Mouse (Mus musculus) macrophage (primary cell): ENCODE measurements around the gene Ccnt1. TPM values are rescaled to one million over a fixed set of nuclear protein-coding genes. Genes with fewer than 3 reads are reported as not detected.
"Not testable (repeated sequence)": the region's sequence is repeated elsewhere in the genome, so short reads cannot be mapped to it uniquely, and the experiment has no call there.

Experiments
- H3K27ac ChIP-seq: fragments of 350-480 bp; formaldehyde crosslinking; 2 replicates; pipeline ENCODE4 v1.9.0; 2021
- H3K36me3 ChIP-seq: fragments of 350-480 bp; formaldehyde crosslinking; 2 replicates; pipeline ENCODE4 v1.9.0; 2021; ENCODE audit errors: inconsistent target
- H3K4me3 ChIP-seq: fragments of 350-480 bp; formaldehyde crosslinking; 2 replicates; pipeline ENCODE4 v1.9.0; 2021; ENCODE audit errors: inconsistent target
- H3K79me2 ChIP-seq: fragments of 350-480 bp; formaldehyde crosslinking; 2 replicates; pipeline ENCODE4 v1.9.0; 2021; ENCODE audit errors: inconsistent target
- WGBS: methylation state at CpG from one replicate; pipeline ENCODE4 v1.1.7; 2026; ENCODE audit warnings: inconsistent platforms; ENCODE audit not compliant: missing documents; 5-methylcytosine and 5-hydroxymethylcytosine counted together
- polyA plus RNA-seq: library from polyadenylated mRNA; stranded (reverse); fragments of 250-400 nt; gene quantifications from 3 replicates; pipeline ENCODE4 v1.2.4, GENCODE M21; 2018; ENCODE audit warnings: inconsistent platforms

Ccnt1 gene
- polyA plus RNA-seq, 1 experiment from 2014 or later = 15.6 TPM

DNA sequence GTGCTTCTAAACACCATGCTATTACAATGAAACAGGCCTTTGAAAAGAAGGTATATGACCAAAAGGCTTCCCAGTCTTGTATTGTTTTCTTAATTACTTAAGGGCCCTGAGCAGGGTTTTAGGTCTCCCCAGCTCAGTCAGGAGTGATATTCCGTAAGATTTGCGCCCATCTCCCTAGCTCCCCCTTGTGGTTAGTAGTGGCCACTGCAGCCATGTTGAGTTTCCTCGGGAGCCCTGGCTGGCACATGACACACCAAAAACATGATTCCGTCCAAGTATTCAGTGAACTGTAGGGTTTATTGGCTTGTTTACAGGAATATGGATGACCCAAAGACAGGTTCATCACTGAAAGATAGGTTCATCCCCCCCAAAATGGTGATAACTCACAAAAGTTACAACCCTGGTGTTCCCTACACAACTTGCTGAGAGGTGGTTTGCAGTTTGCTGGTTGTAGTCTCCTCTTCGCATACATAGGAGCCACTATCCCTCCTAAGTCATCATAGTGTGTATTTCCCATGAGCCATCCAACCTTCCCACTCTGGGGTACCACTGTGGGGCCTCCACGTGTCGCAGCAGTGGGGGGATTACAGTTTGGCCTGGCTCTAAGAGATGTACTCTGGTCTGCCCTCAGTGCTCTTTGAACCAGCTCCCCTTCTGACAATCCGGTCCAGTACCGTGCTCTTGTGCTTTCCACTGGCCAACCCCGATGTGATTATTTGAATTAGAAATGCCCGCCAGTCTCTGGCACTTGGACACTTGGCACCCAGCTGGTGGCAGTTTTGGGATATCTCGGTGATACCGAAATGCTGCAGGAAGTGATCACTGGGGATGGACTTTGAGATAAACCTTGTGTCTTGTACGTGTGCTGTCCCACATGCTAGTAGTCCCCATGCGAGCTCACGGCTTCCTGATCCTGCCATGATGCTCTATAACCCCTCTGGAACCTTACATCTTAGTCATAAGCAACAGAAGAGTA, 53.1 kb downstream of the Ccnt1 start:
- H3K79me2 ChIP-seq = peaks cover 6% of the 10 kb centered on the region; the same call in 1 of the 2 replicates
- 73% methylated on average over 16 of the region's 16 CpGs for WGBS

GRCm38 (mm10) chr15:98514845-98515244, 55.9 kb downstream of the Ccnt1 start:
- H3K36me3 ChIP-seq, H3K79me2 ChIP-seq, H3K27ac ChIP-seq, H3K4me3 ChIP-seq: not testable (repeated sequence)
- 100% methylated on average over 2 of the region's 2 CpGs for WGBS

More for the DNA sequence above, 53.1 kb downstream of the Ccnt1 start:
- H3K36me3 ChIP-seq = peaks cover 28% of the 10 kb centered on the region
- no peak overlapping the region for H3K27ac ChIP-seq
- H3K4me3 ChIP-seq = no peak overlapping the region

DNA sequence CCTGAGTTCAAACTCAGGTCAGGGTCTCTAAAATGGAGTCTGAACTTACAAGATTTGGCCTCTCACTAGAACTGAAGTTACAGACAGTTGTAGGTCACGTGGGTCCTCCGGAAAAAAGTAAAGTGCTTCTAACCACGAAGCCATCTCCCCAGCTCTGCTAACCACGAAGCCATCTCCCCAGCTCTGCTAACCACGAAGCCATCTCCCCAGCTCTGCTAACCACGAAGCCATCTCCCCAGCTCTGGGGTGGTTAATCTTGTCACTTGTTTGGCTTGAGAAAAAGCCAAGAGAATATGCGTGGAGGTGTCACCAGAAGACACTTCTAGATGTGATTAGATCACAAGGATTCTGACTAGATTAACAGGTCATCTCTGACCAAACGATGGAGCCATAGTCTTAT, 56.6 kb downstream of the Ccnt1 start:
- H3K4me3 ChIP-seq = no peak overlapping the region
- no peaks in the 10 kb centered on the region for H3K79me2 ChIP-seq
- 25% methylated on average over 8 of the region's 8 CpGs for WGBS
- peaks cover 4% of the 10 kb centered on the region for H3K36me3 ChIP-seq
- peak overlapping the region; percentile 90 for H3K27ac ChIP-seq

GRCm38 (mm10) chr15:98513676-98514075, 57.0 kb downstream of the Ccnt1 start:
- H3K27ac ChIP-seq = peak overlapping the region; percentile 90
- H3K36me3 ChIP-seq, H3K79me2 ChIP-seq, H3K4me3 ChIP-seq: not testable (repeated sequence)
- WGBS = 21% methylated on average over 3 of the region's 3 CpGs

DNA sequence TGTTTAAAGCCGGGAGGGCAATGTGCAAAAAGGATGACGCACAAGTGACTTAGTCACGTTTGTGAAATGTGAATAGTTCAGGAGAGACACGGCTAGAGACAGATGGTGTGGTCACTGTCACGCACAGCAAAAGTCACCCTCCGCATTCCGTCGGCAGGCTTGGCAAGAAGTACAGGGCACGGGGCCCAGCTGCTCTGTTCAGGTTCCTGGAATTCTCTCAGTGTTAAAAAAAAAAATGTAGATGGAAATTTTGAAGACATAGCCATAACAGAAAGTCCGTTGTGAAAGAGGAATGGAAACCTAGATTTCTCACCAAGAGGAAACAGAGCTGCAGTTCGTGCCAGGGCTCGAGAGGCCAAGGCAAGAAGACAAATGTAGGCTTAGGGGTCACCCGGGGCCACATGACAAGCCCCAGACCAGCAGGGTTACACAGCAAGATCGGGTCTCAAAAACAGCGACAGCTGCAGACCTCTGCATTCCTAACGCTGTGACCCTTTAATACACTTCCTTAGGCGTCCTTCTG, 57.9 kb downstream of the Ccnt1 start:
- Histone ChIP-seq H3K27ac (peak overlapping the region; percentile 90), H3K4me3 (0 out of 2 replicates have a peak overlapping the region, but pooled peaks have one; percentile 5), H3K79me2 (no peaks in the 10 kb centered on the region), H3K36me3 (no peaks in the 10 kb centered on the region; the same call in 1 of the 2 replicates)
- 2% methylated on average over 17 of the region's 17 CpGs for WGBS

DNA sequence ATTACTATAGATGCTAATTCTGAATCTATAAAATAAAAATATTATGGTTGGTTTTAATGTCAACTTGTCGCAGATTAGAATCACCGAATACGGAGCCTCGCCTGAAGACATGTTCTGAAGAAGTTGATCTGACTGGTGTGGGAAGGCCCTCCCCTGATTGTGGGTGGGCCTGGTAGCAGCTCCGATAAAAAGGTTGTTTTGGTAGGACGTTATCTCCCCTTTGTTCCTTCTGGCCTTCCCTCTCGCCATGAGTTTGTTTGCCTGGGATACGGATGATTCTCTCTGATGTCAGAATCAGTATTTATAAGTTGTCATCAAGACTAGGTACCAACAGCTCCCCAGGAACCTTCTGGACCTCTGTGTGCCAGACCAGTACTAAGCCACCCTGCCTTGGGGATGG, 58.5 kb downstream of the Ccnt1 start:
- 59% methylated on average over 8 of the region's 8 CpGs for WGBS
- H3K4me3 ChIP-seq = no peak overlapping the region
- peak overlapping the region; percentile 90 for H3K27ac ChIP-seq
- no peaks in the 10 kb centered on the region for H3K36me3 ChIP-seq
- H3K79me2 ChIP-seq = no peaks in the 10 kb centered on the region

DNA sequence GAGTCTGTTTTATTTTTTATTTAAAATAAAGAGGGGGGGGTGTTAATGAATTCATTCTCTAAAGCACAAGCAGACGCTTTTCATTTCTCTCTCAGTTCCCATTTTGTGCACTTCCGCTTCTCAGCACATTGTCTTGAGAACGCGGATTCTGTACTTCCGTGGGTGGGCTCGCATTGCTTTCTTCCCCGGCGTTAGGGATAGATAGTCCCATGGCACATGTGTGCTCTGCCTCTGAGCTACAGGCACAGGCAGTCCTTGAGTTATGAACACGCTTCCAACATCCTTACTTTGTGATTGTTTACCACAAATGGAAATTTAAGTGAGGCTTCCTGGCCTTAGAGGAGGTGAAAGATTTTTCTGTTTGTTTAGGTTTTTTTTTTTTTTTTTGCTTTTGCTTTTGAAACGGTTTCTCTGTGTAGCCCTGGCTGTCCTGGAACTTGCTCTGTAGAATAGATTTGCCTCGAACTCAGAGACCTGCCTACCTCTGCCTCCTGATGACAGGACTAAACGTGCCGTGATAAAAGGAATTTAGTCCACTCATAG, 59.3 kb downstream of the Ccnt1 start:
- 11% methylated on average over 13 of the region's 13 CpGs for WGBS
- peak overlapping the region; percentile 18; the same call in 1 of the 2 replicates for H3K4me3 ChIP-seq

GRCm38 (mm10) chr15:98510438-98511385, 60.0 kb downstream of the Ccnt1 start:
- Histone ChIP-seq H3K4me3 (peak overlapping the region; percentile 18), H3K27ac (peak overlapping the region; percentile 90), H3K36me3 (no peaks in the 10 kb centered on the region), H3K79me2 (no peaks in the 10 kb centered on the region)
- 27% methylated on average over 23 of the region's 25 CpGs for WGBS

More for the DNA sequence above, 59.3 kb downstream of the Ccnt1 start:
- Histone ChIP-seq H3K79me2 (no peaks in the 10 kb centered on the region), H3K27ac (peak overlapping the region; percentile 90), H3K36me3 (no peaks in the 10 kb centered on the region)

DNA sequence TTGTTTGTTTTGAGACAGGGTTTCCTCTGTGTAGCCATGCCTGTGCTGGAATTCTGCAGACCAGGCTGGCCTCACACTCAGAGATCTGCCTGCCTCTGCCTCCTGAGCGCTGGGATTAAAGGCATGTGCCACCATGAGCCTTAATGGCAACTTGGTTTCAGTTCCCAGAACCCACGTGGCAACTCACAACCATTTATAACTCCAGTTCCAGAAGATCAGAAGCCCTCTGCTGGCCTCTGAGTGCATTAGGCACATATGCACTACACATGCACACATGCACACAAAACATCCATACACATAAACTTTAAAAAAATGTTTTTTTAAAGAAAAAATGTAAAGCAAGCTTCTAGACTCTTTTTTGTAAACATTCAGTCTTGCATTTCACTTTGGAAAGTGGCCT, 61.3 kb downstream of the Ccnt1 start:
- Histone ChIP-seq H3K4me3 (no peak overlapping the region), H3K79me2 (no peaks in the 10 kb centered on the region), H3K27ac (no peak overlapping the region), H3K36me3 (no peaks in the 10 kb centered on the region)
- 48% methylated on average over 2 of the region's 2 CpGs for WGBS

- no peaks in the 10 kb centered on the region for H3K36me3 ChIP-seq
- H3K27ac ChIP-seq = no peak overlapping the region
- WGBS = 92% methylated on average over 4 of the region's 6 CpGs
- no peaks in the 10 kb centered on the region for H3K79me2 ChIP-seq
- no peak overlapping the region for H3K4me3 ChIP-seq
Measured at GRCm38 (mm10) chr15:98507321-98507720, 63.4 kb downstream of the Ccnt1 start.

- Histone ChIP-seq H3K36me3 (no peaks in the 10 kb centered on the region), H3K27ac (peak overlapping the region; percentile 35), H3K79me2 (no peaks in the 10 kb centered on the region), H3K4me3 (no peak overlapping the region)
- 37% methylated on average over 9 of the region's 9 CpGs for WGBS
Measured at GRCm38 (mm10) chr15:98506253-98506957, 64.3 kb downstream of the Ccnt1 start.

DNA sequence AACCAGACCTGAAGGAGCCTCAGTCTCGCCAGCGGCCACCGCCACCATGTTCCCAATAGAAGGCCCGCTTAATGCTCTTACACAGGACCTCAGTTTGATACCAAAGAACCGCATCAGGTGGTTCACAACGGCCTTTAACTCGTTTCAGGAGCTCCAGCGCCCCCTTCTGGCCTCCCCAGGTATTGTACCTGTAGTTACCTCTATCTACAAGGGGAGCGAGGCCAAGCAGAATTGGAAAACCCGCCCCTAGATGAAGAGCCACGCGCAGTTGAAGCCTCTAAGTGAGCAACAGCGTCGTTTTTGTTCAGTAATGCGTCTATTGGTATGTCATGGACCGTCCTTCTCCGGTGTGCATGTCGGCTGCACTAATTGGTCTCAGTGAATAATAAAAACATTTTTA, 66.2 kb downstream of the Ccnt1 start:
- no peaks in the 10 kb centered on the region for H3K79me2 ChIP-seq
- no peaks in the 10 kb centered on the region for H3K36me3 ChIP-seq
- H3K4me3 ChIP-seq = no peak overlapping the region
- no peak overlapping the region for H3K27ac ChIP-seq
- 18% methylated on average over 18 of the region's 18 CpGs for WGBS

- 93% methylated on average over 3 of the region's 3 CpGs for WGBS
- Histone ChIP-seq H3K79me2 (no peaks in the 10 kb centered on the region), H3K4me3 (no peak overlapping the region), H3K36me3 (no peaks in the 10 kb centered on the region), H3K27ac (no peak overlapping the region)
Measured at GRCm38 (mm10) chr15:98503317-98503716, 67.4 kb downstream of the Ccnt1 start.

DNA sequence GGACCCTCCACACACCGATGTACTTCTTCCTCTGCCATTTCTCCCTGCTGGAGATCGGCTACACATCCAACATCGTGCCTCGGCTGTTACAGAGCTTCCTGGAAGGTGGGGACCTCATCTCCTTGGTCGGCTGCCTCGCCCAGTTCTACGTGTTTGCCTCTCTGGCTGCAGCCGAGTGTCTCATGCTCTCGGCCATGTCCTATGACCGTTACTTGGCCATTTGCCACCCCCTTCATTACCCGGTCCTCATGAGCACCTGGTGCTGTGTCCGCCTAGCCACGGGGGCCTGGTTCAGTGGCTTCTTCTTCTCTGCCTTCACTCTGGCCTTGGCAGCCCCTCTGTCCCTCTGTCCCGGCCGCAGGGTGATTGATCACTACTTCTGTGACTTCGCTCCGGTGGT, 73.1 kb downstream of the Ccnt1 start:
- H3K27ac ChIP-seq = no peak overlapping the region
- no peaks in the 10 kb centered on the region for H3K79me2 ChIP-seq
- WGBS = 92% methylated on average over 17 of the region's 17 CpGs
- H3K4me3 ChIP-seq = no peak overlapping the region
- H3K36me3 ChIP-seq = no peaks in the 10 kb centered on the region
